Mouse (Mus musculus) liver, embryonic 14.5 days (tissue): ENCODE data around the gene Slx4ip.

Experiments
- CTCF ChIP-seq: IDR thresholded peaks from 2 replicates; pipeline ENCODE4 v1.5.1; 2016; ENCODE audit warnings: antibody characterized with exemption, low read depth, control low read depth
- EP300 ChIP-seq: IDR thresholded peaks from 2 replicates; pipeline ENCODE4 v1.6.1; 2016; ENCODE audit warnings: antibody characterized with exemption, low read depth

- TF ChIP-seq CTCF = no peak
- TF ChIP-seq EP300 = no peak
Measured at GRCm38 (mm10) chr2:137098269-137099035, 207.4 kb downstream of the Slx4ip start.
